Mouse (Mus musculus): ENCODE data around the gene Macrod2.

DNA sequence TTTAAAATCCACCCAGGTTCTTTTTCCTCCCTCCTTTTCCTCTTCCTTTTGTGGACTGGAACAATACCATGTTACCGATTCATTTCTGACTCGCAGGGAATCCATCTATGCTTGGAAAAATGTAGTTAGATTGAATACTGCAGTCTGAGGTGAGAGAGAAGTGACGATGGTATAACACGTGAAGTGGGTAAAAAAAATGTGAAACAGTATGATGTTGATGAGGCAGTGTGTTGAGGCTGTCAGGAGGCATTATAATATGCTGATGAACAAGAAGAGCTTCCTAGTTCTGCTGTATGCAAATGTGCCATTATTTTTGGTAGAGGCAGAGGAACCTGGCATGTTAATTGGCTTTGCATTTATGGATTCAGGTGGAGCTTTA is 662.3 kb downstream of the Macrod2 start:
- no peak for TF ChIP-seq POLR2A (IDR thresholded peaks at IDR 0.05; ENCODE audit: low read depth, low read length)
- no peak for TF ChIP-seq CTCF (IDR thresholded peaks at IDR 0.05; ENCODE audit: extremely low read depth, insufficient read length, insufficient replicate concordance, low read depth, low read length)
